Mouse (Mus musculus) neural tube, embryonic 10.5 days (tissue): Measurements from ENCODE around the gene Pax5.

Experiments
- DNase-seq: peaks from one replicate; pipeline ENCODE4 v3.0.0-alpha.2; 2017; ENCODE audit warnings: low spot score; ENCODE audit errors: extremely low spot score

The Pax5 gene

DNA sequence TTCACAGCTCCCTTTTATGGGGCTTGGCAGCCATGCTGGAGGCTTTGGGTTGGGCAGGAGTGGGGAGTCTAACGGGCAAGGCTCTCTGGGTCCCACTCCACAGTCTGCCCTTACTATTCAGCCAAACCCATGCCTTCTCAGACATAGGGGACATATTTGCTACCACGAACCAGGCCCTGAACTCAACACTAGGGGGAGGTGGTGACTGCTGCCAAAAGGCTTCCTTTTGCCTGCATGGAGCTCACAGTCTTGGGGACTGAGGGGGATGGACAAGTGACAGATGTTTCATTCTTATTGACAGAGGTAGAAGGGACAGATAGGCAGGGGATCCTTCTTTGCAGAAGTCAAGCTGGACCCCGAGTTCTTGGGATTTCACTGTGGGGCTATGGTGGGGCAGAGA is 42.1 kb downstream of the Pax5 start:
- no peak for DNase-seq

DNA sequence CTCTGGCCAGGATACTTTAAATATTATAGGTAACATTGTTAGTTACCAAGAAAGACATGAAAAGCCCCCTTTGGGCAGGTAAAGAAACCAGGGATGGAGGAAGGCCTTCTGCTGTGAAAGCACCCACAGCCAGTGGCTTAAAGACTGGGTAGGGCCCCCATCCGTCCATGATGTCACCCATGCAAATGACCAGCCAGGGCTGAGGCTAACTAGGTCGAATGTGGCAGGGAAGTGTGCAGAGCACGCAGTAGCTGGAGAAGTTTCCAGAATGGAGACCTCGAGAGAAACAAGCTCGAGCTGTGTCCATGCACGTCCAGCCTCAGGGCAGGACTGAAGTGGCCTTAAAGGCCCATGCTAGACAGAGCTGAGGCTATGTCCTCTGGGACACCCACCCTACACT is 42.9 kb downstream of the Pax5 start:
- DNase-seq: no peak

DNA sequence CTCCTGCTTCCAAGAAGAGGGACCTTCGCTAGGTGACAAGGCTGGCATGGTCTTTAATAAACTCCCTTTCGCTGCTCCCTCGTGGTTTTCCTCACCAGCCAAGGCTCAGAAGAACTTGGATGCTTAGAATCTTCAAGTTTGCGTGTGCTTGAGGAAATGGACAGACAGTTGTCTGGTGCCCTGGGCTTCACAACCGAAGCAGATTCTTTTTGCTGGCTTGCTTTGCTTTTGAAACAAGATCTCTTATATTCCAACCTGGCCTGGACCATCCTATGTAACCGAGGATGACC is 45.6 kb downstream of the Pax5 start:
- DNase-seq: no peak

DNA sequence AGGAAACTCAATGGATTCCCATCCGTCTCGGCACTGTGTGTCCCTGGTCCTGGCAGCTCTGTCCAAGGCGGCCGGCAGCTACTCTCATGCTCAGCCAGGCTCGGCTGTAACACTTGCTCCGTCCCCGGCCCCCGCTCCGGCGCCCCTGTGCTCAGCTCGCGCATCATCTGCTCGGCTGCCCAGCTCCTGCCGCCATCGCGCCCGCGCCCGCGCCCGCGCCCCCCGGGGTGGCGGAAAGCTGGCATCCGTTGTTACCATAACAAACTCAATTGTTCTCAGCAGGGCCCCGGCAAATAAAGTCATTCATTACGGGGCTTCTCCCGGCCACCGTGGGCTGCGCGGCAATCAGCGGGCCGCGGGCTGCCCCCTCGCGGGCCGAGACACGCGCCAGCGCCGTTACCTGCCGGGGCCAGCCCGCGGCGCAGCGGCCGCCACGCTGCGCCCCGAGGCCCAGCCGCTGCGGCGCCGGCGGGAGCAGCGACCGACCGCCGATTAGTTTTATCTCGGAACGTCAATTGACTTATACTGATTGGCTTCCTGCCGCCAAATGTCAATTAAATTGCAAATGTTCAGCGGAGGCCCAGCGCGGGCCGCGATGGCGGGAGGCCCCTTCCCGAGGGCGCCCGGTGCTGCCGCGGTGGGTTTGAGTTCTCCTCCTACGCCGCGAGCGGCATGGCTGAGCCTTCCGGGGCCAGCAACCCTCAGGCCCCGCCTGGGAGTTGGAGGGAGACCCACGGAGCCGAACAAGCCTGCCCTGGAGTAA is 46.1 kb downstream of the Pax5 start:
- DNase-seq: peak; percentile 75

DNA sequence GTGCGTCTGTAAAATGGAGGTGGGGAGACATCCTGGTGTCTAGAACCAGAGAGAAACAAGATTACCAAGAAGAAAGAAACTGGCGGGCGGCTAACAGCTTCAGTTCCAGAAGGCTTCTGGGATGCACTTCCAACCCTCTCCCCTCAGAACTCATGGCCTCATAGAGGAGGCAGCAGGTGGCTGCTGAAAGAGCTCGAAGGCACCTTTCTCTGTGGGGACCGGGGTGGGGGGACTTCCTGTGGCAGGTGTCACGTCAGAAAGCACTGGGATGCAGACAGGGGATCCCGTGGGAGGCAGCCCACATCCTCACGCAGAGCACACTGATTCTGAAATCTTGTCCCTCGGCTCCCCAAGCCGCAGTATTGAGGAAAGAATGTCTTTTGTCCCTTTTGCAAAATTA is 46.8 kb downstream of the Pax5 start:
- peak; percentile 30 for DNase-seq

GRCm38 (mm10) chr4:44645181-44645580 is 65.1 kb downstream of the Pax5 start:
- no peak for DNase-seq

DNA sequence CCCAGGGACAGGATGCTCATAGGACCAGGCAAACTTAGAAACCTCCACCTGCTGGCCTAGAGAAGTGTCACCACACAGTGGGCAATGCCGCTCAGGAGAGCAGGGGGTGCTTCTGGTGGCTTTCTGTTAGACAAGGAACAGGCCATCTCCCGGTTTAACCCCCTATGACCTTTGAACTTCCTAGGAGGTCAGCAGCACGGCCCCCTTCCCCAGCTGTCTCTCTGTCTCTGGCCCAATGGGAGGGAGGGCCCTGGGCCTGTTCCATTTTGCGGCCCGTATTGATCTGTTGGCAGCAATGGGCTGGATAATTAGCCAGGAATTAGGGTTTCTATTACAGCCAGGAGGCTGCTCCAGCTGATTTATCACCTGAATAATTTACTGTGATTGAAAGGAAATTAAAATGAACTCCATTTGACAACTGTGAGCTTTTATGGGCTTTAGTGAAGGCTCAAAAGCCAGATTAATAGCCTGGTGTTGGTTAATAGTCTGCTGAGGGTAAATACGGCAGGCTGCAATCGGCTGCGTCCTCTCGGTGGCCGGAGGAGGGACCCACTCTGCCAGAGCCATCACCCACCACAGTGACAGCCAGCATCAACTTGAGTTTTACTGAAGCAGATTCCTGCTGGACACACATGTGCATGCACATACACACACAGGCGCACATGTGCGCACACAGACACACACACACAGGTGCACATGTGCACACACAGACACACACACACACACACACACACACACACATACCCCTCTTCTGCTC is 68.3 kb downstream of the Pax5 start:
- DNase-seq: peak; percentile 55

DNA sequence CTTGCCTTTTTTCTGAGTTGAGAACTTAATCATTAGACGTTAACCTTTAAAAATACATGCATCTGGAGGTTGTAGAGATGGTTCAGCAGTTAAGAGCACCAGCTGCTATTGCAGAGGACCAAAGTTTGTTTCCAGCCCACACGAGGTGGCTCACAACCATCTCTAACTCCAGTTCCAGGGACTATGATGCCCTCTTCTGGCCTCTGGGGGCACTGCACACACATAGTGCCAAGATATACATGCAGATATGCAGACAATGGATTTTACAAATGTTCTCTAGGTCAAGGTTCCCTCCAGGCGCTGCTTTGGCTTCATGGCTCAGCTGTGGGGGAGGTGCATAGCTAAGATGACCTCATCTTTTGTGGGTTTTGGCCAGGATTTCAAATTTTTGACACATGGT is 74.7 kb downstream of the Pax5 start:
- DNase-seq: no peak

DNA sequence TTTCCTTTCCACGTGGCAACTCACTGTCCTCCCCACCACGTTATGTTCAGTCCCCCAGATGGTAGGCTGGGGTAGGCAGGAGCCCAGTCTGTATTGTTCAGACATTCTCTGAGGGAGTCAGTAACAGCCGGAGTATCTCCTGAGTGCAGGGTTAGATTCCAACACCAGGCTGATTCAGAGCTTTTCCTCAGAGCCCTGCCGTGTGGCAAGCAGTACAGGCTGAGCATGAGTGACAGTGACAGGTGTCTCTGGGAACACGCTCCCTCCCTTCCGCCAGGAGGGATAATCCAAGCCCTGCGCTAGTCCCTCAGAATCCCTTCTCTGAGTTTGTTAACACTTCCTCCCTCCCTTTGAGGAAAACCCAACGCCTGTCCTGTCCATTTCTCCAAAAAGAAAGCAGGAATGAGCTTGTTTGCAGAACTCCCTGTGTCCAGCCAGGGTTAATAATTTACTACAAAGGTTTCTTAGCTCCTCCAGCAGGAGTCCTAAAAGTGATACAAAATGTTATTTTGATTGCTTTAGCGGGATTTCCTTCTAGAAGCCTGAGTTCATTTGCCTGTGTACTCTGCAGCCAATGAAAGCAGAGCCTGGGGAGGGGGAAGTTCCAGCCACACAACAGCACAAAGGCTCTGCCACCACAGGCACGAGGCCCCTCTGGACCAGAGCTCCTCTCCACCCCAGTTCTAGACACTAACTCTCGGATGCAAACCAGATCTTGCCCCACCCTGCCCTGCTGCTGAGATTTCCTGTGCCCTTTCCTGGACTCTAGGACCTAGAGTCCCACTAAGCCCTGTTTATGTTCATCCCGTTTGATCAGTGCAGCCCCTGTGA is 76.4 kb downstream of the Pax5 start:
- DNase-seq: no peak

DNA sequence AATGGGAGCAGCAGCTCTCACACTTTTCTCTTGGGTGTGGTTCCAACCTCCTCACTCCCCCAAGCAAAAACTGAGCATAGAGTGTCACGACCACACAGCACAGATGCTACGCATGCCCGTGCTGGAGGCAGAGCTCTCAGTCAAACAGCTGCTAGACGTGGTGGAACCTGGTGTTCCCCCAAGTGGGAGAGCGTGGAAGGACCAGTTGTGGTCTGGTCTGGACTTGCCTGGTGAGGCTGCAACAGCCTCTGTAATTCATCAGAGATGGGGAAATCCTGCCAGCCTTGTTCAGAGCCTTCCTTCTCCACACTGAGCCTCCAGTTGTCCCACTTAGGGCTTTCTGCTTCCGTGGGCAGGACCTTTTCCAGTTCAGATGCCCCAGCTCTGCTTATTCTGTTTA is 80.2 kb downstream of the Pax5 start:
- no peak for DNase-seq

- DNase-seq: no peak
These were observed 82.4 kb downstream of the Pax5 start for GRCm38 (mm10) chr4:44627890-44628289.

- no peak for DNase-seq
These were observed 85.2 kb downstream of the Pax5 start for GRCm38 (mm10) chr4:44625108-44625424.

- DNase-seq: no peak
These were observed 85.8 kb downstream of the Pax5 start for GRCm38 (mm10) chr4:44624232-44625107.

- DNase-seq: no peak
These were observed 86.9 kb downstream of the Pax5 start for GRCm38 (mm10) chr4:44623435-44623727.

- no peak for DNase-seq
These were observed 87.4 kb downstream of the Pax5 start for GRCm38 (mm10) chr4:44622682-44623434.

DNA sequence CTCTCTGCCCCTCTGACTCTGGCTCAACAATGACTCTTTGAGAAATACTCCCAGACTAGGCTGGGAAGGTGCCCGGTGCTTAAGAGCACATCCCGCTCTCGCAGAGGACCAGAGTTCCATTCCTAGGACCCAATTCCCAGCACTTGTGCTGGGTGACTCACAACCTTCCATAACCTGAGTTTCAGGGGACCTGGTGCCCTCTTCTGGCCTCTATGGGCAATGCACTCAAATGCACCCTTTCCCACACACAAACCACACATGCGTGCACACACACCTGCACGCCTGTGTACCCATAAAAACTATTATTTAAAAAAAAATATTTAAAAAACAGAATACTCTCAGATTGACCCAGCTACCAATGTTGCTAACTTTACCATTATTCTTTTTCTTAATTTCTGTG is 90.0 kb downstream of the Pax5 start:
- no peak for DNase-seq

DNA sequence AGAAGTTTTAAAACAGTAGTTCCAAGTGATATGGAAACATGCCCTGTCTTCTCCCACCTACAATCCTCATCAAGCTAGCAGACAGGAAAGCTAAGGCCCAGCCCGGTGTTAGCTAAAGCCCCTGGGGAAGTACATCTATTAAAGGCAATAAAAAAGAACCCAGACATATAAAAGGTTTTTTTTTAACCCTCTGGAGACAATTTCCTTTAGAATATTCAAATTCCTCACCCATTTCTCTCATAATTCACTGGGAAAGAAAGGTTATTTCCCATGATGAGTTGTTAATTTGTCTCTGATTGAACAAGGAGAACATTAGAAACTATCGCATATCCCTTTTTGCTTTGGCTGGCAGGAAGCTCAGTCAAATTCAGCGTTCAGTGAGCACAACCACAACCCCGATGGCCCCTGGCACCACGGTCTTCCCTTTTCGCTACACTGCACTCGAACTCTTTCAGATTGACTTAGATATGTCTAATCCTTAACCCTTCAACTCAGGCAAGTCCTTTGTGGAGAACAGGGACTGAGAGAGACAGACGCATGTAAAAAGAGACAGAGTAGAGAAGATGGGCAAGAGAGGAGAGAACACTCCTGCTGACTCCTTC is 96.1 kb downstream of the Pax5 start:
- no peak for DNase-seq

GRCm38 (mm10) chr4:44612392-44612791 is 97.9 kb downstream of the Pax5 start:
- DNase-seq: no peak

GRCm38 (mm10) chr4:44605453-44605852 is 104.8 kb downstream of the Pax5 start:
- DNase-seq: no peak

GRCm38 (mm10) chr4:44602257-44602801 is 108.0 kb downstream of the Pax5 start:
- peak; percentile 42 for DNase-seq
